In genomic region chr10:122845471-122845870, GRCm38 (mm10) we compare ENCODE assay signal across 9 mouse cellular contexts.
DNase-seq lines count a peak whose midpoint lies in the region; ATAC-seq and TF ChIP-seq lines count a peak whose summit lies in the region.
"Had no signal": no experiment of that assay in that cellular context is flagged by ENCODE, and none has a peak within 500 bp of the region (broad histone marks: within the 10 kb centered on the region; RNA-seq: fewer than 3 reads in every experiment).

No protein-coding gene starts in this region.

- no peak overlapping the region for H3K4me2 ChIP-seq in forebrain, postnatal 0 days (ENCODE audit: low read depth)
- H3K4me2 ChIP-seq in forebrain, embryonic 12.5 days, result no peak overlapping the region
- no peak overlapping the region for H3K4me2 ChIP-seq in kidney, embryonic 15.5 days
- H3K4me2 ChIP-seq: liver, embryonic 15.5 days had no signal

- no peak for TF ChIP-seq CTCF in forebrain, postnatal 0 days (IDR thresholded peaks at IDR 0.05; ENCODE audit: low read depth)

- H3K27ac ChIP-seq in forebrain, postnatal 0 days (ENCODE audit: low read depth, low read length), result 0 out of 2 replicates have a peak overlapping the region, but pooled peaks have one; percentile 10
- H3K27ac ChIP-seq in forebrain, embryonic 12.5 days, result no peak overlapping the region
- H3K27ac ChIP-seq in kidney, embryonic 15.5 days, result no peak overlapping the region
- H3K27ac ChIP-seq: liver, embryonic 15.5 days had no signal

- no peak overlapping the region for H3K4me3 ChIP-seq in forebrain, postnatal 0 days (ENCODE audit: low read depth, low read length)
- H3K4me3 ChIP-seq in forebrain, embryonic 12.5 days (replicated peaks), result no peak overlapping the region
- no peak overlapping the region for H3K4me3 ChIP-seq in kidney, embryonic 15.5 days (replicated peaks)
- H3K4me3 ChIP-seq: liver, embryonic 15.5 days had no signal

- ATAC-seq in forebrain, postnatal 0 days, result peak; percentile 86
- ATAC-seq in forebrain, embryonic 12.5 days (ENCODE audit: low FRiP score), result no peak
- ATAC-seq in kidney, embryonic 15.5 days (replicated peaks; ENCODE audit: low FRiP score), result no peak

- H3K4me1 ChIP-seq in forebrain, postnatal 0 days (ENCODE audit: insufficient read depth), result 0 out of 2 replicates have a peak, but pooled peaks cover 3% of the 10 kb centered on the region
- H3K4me1 ChIP-seq in forebrain, embryonic 12.5 days, result 0 out of 2 replicates have a peak, but pooled peaks cover 6% of the 10 kb centered on the region
- peaks cover 7% of the 10 kb centered on the region; the same call in 1 of the 2 replicates for H3K4me1 ChIP-seq in kidney, embryonic 15.5 days
- H3K4me1 ChIP-seq: liver, embryonic 15.5 days had no signal

- no peak overlapping the region for H3K9ac ChIP-seq in forebrain, postnatal 0 days
- H3K9ac ChIP-seq in forebrain, embryonic 12.5 days, result no peak overlapping the region
- H3K9ac ChIP-seq in kidney, embryonic 15.5 days, result no peak overlapping the region
- H3K9ac ChIP-seq: liver, embryonic 15.5 days had no signal

- WGBS in forebrain, postnatal 0 days, result 30% methylated on average over 7 of the region's 7 CpGs
- 56% methylated on average over 7 of the region's 7 CpGs for WGBS in forebrain, embryonic 12.5 days
- 65% methylated on average over 7 of the region's 7 CpGs for WGBS in kidney, embryonic 15.5 days

- peaks cover 3% of the 10 kb centered on the region; the same call in 1 of the 2 replicates for H3K9me3 ChIP-seq in forebrain, postnatal 0 days (ENCODE audit: low read length)
- H3K9me3 ChIP-seq in forebrain, embryonic 12.5 days, result no peaks in the 10 kb centered on the region
- H3K9me3 ChIP-seq in kidney, embryonic 15.5 days (replicated peaks), result peaks cover 11% of the 10 kb centered on the region

- no peaks in the 10 kb centered on the region for H3K27me3 ChIP-seq in forebrain, postnatal 0 days (ENCODE audit: insufficient read depth, low read length)
- H3K27me3 ChIP-seq in forebrain, embryonic 12.5 days, result no peaks in the 10 kb centered on the region
- H3K27me3 ChIP-seq in kidney, embryonic 15.5 days, result no peaks in the 10 kb centered on the region
- H3K27me3 ChIP-seq: liver, embryonic 15.5 days had no signal

- peak; percentile 32 for DNase-seq in forebrain, postnatal 0 days
- peak; percentile 21 for DNase-seq in thymus, postnatal 25 days
- DNase-seq in thymus, postnatal 14 days, result no peak
- DNase-seq in heart, postnatal 4 days, result peak; percentile 51
- DNase-seq in right cerebral cortex, postnatal 4 days, result peak; percentile 19
- no peak for DNase-seq in urinary bladder, postnatal 10 days (ENCODE audit: low spot score)

- no peaks in the 10 kb centered on the region for H3K36me3 ChIP-seq in forebrain, postnatal 0 days (ENCODE audit: insufficient read depth)
- no peaks in the 10 kb centered on the region for H3K36me3 ChIP-seq in forebrain, embryonic 12.5 days (replicated peaks)
- peaks cover 15% of the 10 kb centered on the region for H3K36me3 ChIP-seq in kidney, embryonic 15.5 days
- H3K36me3 ChIP-seq: liver, embryonic 15.5 days had no signal

Comparison
In these comparisons a context has a peak if more than half of its experiments do, and no peak if none do; other contexts are left out.
1. DNase-seq: peak in forebrain, postnatal 0 days (single experiment), thymus, postnatal 25 days (single experiment), heart, postnatal 4 days (single experiment) and right cerebral cortex, postnatal 4 days (single experiment); none in thymus, postnatal 14 days (single experiment) and urinary bladder, postnatal 10 days (single experiment).